Mouse (Mus musculus) kidney, adult 11 months (tissue): ENCODE data around the gene Gspt1.
"Not testable (repeated sequence)": the region's sequence is repeated elsewhere in the genome, so short reads cannot be mapped to it uniquely, and the experiment has no call there.

ENCODE experiments used
- DNase-seq: peaks from one replicate; pipeline ENCODE4 v3.0.0; 2022

The Gspt1 gene

GRCm38 (mm10) chr16:11253898-11254722 lies at the start of gene Gspt1:
TSS of gene Gspt1 (minus strand) at chr16:11254325.
- peak; percentile 99 for DNase-seq

- DNase-seq: no peak
Observed at GRCm38 (mm10) chr16:11303741-11304140, 49.6 kb upstream of the Gspt1 start.

DNA sequence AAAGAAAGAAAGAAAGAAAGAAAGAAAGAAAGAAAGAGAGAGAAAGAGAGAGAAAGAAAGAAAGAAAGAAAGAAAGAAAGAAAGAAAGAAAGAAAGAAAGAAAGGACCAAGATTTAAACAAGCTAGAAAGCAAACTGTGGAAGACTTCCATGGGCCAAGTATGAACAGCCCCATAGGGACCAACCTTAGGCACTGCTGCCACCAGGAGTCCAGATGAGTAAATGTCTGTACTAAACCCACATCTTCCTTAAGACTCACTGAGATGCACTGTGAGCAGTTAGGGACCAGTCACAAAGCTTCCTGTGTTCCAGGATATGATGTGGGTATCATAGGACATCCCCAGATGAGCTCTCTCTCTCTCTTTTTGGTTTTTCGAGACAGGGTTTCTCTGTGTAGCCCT lies 43.6 kb upstream of the Gspt1 start:
- DNase-seq: peak; percentile 21

GRCm38 (mm10) chr16:11295583-11295982 lies 41.5 kb upstream of the Gspt1 start:
- not testable (repeated sequence) for DNase-seq

DNA sequence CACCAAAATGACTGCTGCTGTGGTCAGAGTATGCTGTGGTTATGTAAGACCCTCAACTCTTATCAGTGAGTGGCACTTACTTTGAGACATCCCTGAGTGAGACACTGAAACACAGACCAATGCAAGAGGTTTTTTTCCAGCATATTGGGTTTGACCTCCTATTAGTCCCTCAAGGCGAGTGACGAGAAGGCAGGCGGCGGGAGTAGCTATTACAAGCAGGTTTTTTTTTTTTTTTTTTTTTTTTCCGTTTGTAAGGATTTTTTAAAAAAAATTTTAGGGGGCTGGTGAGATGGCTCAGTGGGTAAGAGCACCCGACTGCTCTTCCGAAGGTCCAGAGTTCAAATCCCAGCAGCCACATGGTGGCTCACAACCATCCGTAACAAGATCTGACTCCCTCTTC lies 34.7 kb upstream of the Gspt1 start:
- not testable (repeated sequence) for DNase-seq

GRCm38 (mm10) chr16:11285949-11286348 lies 31.8 kb upstream of the Gspt1 start:
- no peak for DNase-seq

GRCm38 (mm10) chr16:11284881-11285280 lies 30.8 kb upstream of the Gspt1 start:
- no peak for DNase-seq

- DNase-seq: peak; percentile 11
Observed at GRCm38 (mm10) chr16:11282655-11283232, 28.6 kb upstream of the Gspt1 start.

- no peak for DNase-seq
Observed at GRCm38 (mm10) chr16:11278778-11279177, 24.7 kb upstream of the Gspt1 start.

DNA sequence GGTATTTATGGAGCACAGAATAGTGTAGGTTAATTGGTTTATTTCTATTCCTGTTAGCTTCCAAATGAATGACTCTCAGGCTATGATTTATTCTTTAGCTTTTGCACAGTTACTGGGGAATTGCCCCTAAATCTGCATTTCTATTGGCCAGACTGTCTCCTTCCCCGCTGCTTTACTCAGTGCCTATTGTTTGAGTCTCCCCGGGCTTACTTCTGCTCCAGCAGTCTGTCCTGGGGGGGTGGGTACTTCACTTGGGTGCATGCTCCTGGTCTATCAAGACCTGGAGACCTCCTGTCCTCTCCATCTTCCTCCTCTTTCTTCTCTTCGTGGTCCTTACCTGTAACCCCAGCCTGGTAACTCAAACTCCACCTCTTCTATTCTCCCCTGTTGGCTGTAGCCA lies 22.8 kb upstream of the Gspt1 start:
- DNase-seq: no peak

GRCm38 (mm10) chr16:11271073-11271472 lies 16.9 kb upstream of the Gspt1 start:
- DNase-seq: no peak

GRCm38 (mm10) chr16:11270642-11271041 lies 16.5 kb upstream of the Gspt1 start:
- no peak for DNase-seq

DNA sequence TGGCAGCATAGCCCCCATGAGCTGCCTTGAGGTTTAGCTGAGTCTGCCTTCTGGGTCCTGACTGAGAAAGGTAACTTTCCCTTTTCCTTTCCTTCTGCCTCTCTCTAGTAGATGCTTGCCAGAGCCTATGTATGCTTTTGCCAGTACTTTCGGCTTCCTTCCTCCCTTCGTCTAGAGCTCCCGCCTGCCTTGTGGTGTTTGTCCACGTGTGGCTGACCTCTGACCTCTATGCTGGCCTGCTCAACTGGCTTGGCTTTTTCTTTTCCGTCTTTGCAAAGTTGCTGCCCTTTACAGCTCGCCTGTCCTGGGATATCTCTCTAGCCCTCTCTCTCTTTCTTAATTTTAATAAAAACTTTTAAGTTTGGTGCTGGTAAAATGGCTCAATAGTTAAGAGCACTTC lies 15.7 kb upstream of the Gspt1 start:
- DNase-seq: no peak

GRCm38 (mm10) chr16:11266556-11266955 lies 12.4 kb upstream of the Gspt1 start:
- DNase-seq: peak; percentile 84

GRCm38 (mm10) chr16:11263266-11263665 lies 9.1 kb upstream of the Gspt1 start:
- no peak for DNase-seq

DNA sequence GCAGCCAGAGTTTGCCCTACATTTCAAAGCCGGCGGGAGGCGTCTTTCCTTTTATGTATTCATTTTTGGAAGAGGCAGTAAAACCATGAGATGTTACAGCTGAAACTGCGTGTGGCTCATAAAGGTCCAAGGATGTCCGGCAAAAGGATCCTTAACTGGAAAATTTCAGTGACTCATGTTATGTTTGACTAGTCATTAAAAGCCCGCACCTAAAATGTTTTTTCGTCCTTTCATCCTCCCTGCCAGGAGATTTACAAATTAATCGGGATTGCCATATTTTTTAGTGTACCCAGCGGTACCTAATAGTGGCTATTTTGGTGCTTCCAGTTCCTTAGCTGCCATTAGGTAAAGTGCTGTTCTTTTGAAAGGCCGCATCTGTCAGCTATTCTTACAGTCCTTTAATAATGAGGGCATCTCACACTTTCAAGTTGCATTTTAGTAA lies 619 bp upstream of the Gspt1 start:
- no peak for DNase-seq

DNA sequence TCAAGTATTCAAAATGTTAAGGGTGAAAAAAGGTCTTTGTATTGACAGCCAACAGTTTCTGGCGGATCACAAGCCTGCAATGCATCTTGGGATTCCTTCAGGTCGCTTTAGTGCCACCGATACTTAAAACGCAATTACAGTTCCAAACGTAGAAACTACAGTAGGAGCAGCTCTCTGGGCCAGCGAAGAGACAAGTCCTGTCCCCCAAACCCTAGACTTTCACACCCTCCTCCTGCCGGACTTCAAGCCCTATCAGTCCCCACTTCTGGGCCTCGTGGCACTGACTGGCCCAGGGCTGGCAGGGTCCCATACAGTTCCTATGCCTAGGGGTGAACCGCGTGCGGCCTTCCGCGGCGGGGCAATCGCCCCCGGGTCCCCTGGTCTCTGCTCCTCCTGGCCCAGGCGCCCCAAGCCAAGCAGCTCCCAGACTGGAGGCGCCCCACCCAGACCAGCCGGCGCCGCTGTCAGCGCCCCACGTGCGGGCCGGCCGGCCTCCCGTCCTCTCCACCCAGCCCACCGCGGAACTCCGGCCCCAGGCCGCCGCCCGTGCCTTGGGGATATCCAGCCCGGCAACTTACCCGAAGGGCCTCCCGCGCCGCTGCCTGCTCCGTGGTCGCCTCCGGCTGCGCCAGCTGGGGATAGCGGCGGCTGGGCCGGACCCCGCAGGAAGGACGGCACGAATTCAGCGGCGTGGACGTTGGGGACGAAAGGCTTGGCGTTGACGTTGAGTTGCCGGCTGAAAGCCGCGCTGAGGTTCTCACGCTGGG lies 877 bp downstream of the Gspt1 start:
- peak; percentile 48 for DNase-seq

DNA sequence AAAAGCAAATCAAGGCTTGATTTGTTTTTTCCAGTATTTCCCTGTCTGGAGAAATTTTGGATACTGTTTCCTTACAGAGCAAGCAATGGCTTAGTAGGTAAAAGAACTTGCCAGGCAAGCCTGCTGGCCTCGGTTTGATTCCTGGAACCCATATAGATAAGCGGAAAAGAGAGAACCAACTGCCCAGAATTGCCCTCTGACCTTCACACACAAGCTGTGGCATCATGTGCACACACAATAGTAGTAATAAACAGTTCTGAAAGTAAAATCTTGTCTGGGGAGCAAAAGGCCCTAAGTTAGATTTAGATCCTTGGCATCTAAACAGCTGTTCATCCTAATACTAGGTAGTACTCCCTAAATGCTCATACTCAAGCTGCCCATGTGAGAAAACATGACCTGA lies 6.3 kb downstream of the Gspt1 start:
- DNase-seq: no peak

- DNase-seq: no peak
Observed at GRCm38 (mm10) chr16:11245767-11246166, 8.4 kb downstream of the Gspt1 start.

DNA sequence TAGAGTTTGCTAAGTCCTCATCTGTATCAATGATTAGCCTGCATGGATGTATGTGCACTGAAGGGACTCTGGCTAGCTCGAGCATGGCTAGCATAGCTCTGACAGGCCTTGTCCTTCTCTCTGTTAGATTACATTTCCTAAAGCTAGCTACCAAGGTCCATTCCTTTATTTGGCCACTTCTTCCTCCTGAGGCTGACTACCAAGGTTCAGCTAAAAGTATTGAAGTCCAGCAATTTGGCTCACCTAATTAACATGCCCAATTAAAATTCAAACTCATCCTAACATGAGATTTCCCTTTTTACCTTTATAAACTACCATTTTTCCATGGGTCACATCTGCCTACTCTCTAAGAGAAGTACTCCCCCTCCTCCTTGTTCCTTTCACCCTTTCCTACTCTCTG lies 11.7 kb downstream of the Gspt1 start:
- DNase-seq: peak; percentile 18

GRCm38 (mm10) chr16:11217801-11218200 lies 36.3 kb downstream of the Gspt1 start:
- no peak for DNase-seq

DNA sequence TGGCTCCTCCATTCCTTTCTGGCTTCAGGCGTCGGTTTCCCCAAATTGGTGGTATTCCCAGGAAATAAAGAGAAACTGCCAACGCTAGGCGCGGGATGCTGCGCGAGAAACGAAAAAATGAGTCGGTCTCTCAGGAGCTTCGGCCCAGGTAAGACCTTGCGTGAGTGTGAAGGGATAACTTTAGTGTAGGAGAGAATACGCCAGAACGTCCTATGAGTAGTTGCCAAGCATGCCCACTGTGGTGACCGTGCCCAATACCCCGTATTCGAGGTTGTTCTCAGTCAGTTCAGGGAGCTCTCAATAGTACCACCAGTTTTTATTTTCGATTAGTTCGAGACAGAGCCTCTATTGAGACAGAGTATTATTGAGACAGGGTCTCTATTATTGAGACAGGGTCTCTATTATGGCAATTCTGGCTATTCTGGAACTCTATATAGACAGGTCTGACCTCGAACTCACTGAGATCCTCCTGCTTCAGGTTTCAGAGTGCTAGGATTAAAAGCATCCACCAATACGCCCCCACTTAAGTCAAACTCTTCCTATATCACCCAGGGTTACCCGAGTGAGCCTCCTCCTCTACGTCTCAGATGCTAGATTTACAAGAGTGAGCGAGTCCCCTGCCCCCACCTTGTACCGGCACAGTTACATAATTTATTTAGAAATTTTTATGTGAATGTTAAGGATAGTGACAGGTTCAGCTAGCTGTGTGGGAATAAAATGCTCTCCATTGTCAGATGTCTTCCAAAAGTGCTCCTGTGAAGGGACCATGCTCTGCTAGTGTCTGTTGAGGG lies 50.3 kb downstream of the Gspt1 start:
- DNase-seq: no peak
